Mouse (Mus musculus) lung, postnatal 0 days (tissue): ENCODE results near the gene Grk5. TPM values are rescaled to one million over a fixed set of nuclear protein-coding genes. Genes with fewer than 3 reads are reported as not detected.

Experiments
- ATAC-seq: fragments of 200-750 bp; cut with Nextera tagmentation; 2 replicates; pipeline ENCODE4 v1.8.0; 2017; ENCODE audit warnings: moderate library complexity
- DNase-seq: peaks from one replicate; pipeline ENCODE4 v3.0.0-alpha.2; 2016; ENCODE audit warnings: low spot score
- H3K27ac ChIP-seq: fragments of 300-500 bp; sonication (generic); 2 replicates; pipeline ENCODE4 v1.5.1; 2014; ENCODE audit warnings: antibody characterized with exemption, mild to moderate bottlenecking, low read length, mixed read lengths
- H3K27me3 ChIP-seq: fragments of 300-500 bp; sonication (generic); replicated peaks from 2 replicates; pipeline ENCODE4 v1.6.1; 2014; ENCODE audit warnings: low read length, mixed read lengths; ENCODE audit not compliant: insufficient read depth
- H3K36me3 ChIP-seq: fragments of 300-500 bp; sonication (generic); 2 replicates; pipeline ENCODE4 v1.6.1; 2014; ENCODE audit warnings: low read length, mixed read lengths; ENCODE audit not compliant: insufficient read depth
- H3K4me1 ChIP-seq: fragments of 300-500 bp; sonication (generic); 2 replicates; pipeline ENCODE4 v1.6.1; 2014; ENCODE audit warnings: antibody characterized with exemption, low read depth, low read length, mixed read lengths; ENCODE audit not compliant: insufficient read depth
- H3K4me2 ChIP-seq: fragments of 300-500 bp; sonication (generic); replicated peaks from 2 replicates; pipeline ENCODE4 v1.6.1; 2014; ENCODE audit warnings: low read depth, mild to moderate bottlenecking, low read length, moderate library complexity, mixed read lengths
- H3K4me3 ChIP-seq: fragments of 300-500 bp; sonication (generic); 2 replicates; pipeline ENCODE4 v1.5.1; 2014; ENCODE audit warnings: low read depth, low read length
- H3K9ac ChIP-seq: fragments of 300-500 bp; sonication (generic); replicated peaks from 2 replicates; pipeline ENCODE4 v1.6.1; 2014; ENCODE audit warnings: low read depth, mild to moderate bottlenecking
- H3K9me3 ChIP-seq: fragments of 300-500 bp; sonication (generic); 2 replicates; pipeline ENCODE4 v1.6.1; 2016; ENCODE audit warnings: low read length, mixed read lengths
- CTCF ChIP-seq: IDR thresholded peaks from 2 replicates; pipeline ENCODE4 v1.5.1; 2016; ENCODE audit warnings: antibody characterized with exemption, mild to moderate bottlenecking
- EP300 ChIP-seq: IDR thresholded peaks from 2 replicates; pipeline ENCODE4 v1.6.1; 2016; ENCODE audit warnings: antibody characterized with exemption, mild to moderate bottlenecking, control low read depth
- WGBS: fragments of 180-500 bp; shearing (Covaris S2); extraction: QIAGEN DNeasy Blood & Tissue Kit; methylation state at CpG from one replicate; pipeline ENCODE4 v1.1.7; 2014; 5-methylcytosine and 5-hydroxymethylcytosine counted together
- polyA plus RNA-seq: library from polyadenylated mRNA; unstranded; fragments of >200 nt; fragmentation: Nextera tagmentation; extraction: Ambion mirVana; gene quantifications from 2 replicates; pipeline ENCODE4 v1.2.1, GENCODE M21; 2015

Grk5 gene
- polyA plus RNA-seq, 1 experiment from 2014 or later: 7.2 TPM

GRCm38 (mm10) chr19:61078622-61079021 lies 189.1 kb downstream of the Grk5 start:
- WGBS: 75% methylated on average over 3 of the region's 3 CpGs
- no peaks in the 10 kb centered on the region for H3K27me3 ChIP-seq
- ATAC-seq (no peak), DNase-seq (no peak)
- no peak overlapping the region for H3K9ac ChIP-seq
- H3K4me3 ChIP-seq: no peak overlapping the region
- H3K9me3 ChIP-seq: no peaks in the 10 kb centered on the region
- H3K4me2 ChIP-seq: no peak overlapping the region
- H3K27ac ChIP-seq: no peak overlapping the region
- H3K4me1 ChIP-seq: no peaks in the 10 kb centered on the region
- TF ChIP-seq CTCF: no peak
- H3K36me3 ChIP-seq: peaks cover 9% of the 10 kb centered on the region

GRCm38 (mm10) chr19:61080251-61080749 lies 190.8 kb downstream of the Grk5 start:
- WGBS: 59% methylated on average over 5 of the region's 5 CpGs
- no peak overlapping the region for H3K4me3 ChIP-seq
- TF ChIP-seq EP300 (peak; percentile 95), CTCF (no peak)
- peak overlapping the region; percentile 51; the same call in 1 of the 2 replicates for H3K27ac ChIP-seq
- ATAC-seq (peak; percentile 75), DNase-seq (peak; percentile 95)
- no peak overlapping the region for H3K9ac ChIP-seq
- H3K27me3 ChIP-seq: no peaks in the 10 kb centered on the region
- no peaks in the 10 kb centered on the region for H3K9me3 ChIP-seq
- no peak overlapping the region for H3K4me2 ChIP-seq
- H3K36me3 ChIP-seq: peaks cover 9% of the 10 kb centered on the region
- H3K4me1 ChIP-seq: no peaks in the 10 kb centered on the region

- no peak for TF ChIP-seq EP300
- TF ChIP-seq CTCF: no peak
- Histone ChIP-seq H3K9me3 (no peaks in the 10 kb centered on the region), H3K27me3 (no peaks in the 10 kb centered on the region), H3K4me2 (no peak overlapping the region), H3K36me3 (peaks cover 24% of the 10 kb centered on the region), H3K4me3 (no peak overlapping the region), H3K9ac (no peak overlapping the region), H3K4me1 (no peaks in the 10 kb centered on the region), H3K27ac (no peak overlapping the region)
- DNase-seq (no peak), ATAC-seq (no peak)
- 95% methylated on average over 8 of the region's 8 CpGs for WGBS
Measured at GRCm38 (mm10) chr19:61083006-61083405, 193.5 kb downstream of the Grk5 start.

DNA sequence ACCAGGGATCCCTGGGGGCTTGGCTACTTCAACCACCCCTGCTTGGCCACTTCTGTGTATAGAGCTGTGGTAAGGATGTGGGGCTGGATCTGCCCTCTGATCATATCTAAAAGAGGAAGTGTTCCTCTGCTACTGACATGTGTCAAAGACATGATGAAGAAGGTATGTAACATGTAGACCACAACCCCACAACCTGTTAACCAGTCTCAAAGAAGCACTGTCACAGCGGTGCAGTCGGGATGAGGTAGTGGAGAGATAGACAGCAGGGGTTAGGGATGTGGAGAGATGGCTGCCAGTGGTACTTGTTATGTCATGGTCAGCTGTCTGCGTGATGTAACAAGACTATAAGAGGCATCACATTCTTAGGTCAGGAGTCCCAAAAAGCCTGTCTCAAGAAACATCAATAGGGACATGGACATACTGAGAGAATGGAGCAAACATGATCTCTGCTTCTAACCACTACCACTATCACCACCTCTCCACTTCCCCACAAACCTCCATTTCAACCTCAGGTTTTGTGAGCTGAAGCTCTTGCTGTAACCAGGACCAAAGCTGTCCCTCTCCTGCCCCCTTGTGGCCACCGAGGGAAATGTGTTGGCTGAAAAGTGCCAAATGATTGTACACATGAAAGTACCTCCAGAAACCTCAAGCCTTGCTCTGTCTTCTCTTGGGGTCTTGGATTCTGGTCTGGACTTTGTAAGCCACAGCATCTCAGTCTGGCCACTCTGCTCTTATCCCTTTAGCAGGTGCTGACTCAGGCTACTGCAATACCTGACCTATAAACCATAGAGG lies 194.8 kb downstream of the Grk5 start:
- peaks cover 32% of the 10 kb centered on the region for H3K36me3 ChIP-seq
- H3K27ac ChIP-seq: no peak overlapping the region
- no peaks in the 10 kb centered on the region for H3K4me1 ChIP-seq
- DNase-seq (peak; percentile 89), ATAC-seq (peak; percentile 53)
- H3K4me3 ChIP-seq: no peak overlapping the region
- H3K27me3 ChIP-seq: no peaks in the 10 kb centered on the region
- H3K9me3 ChIP-seq: no peaks in the 10 kb centered on the region
- no peak overlapping the region for H3K4me2 ChIP-seq
- TF ChIP-seq EP300 (no peak), CTCF (peak; percentile 99)
- 44% methylated on average over 4 of the region's 4 CpGs for WGBS
- H3K9ac ChIP-seq: no peak overlapping the region

- Histone ChIP-seq H3K9ac (no peak overlapping the region), H3K27me3 (no peaks in the 10 kb centered on the region), H3K9me3 (no peaks in the 10 kb centered on the region), H3K36me3 (peaks cover 39% of the 10 kb centered on the region), H3K27ac (no peak overlapping the region), H3K4me3 (no peak overlapping the region), H3K4me1 (no peaks in the 10 kb centered on the region), H3K4me2 (no peak overlapping the region)
- WGBS: 76% methylated on average over 2 of the region's 2 CpGs
- TF ChIP-seq CTCF (no peak), EP300 (no peak)
- ATAC-seq (no peak), DNase-seq (no peak)
Measured at GRCm38 (mm10) chr19:61085217-61085616, 195.7 kb downstream of the Grk5 start.

GRCm38 (mm10) chr19:61087781-61088180 lies 198.2 kb downstream of the Grk5 start:
- 76% methylated on average over 1 of the region's 1 CpGs for WGBS
- no peak for DNase-seq
- no peak overlapping the region for H3K4me2 ChIP-seq
- no peak overlapping the region for H3K9ac ChIP-seq
- H3K27ac ChIP-seq: no peak overlapping the region
- TF ChIP-seq CTCF (no peak), EP300 (no peak)
- H3K4me1 ChIP-seq: no peaks in the 10 kb centered on the region
- H3K4me3 ChIP-seq: no peak overlapping the region
- no peaks in the 10 kb centered on the region for H3K27me3 ChIP-seq
- H3K36me3 ChIP-seq: peaks cover 53% of the 10 kb centered on the region
- H3K9me3 ChIP-seq: no peaks in the 10 kb centered on the region
- ATAC-seq: no peak
